Mouse (Mus musculus) liver, embryonic 12.5 days (tissue): ENCODE results near the gene Golga2. TPM values are rescaled to one million over a fixed set of nuclear protein-coding genes. Genes with fewer than 3 reads are reported as not detected.

Experiments
- ATAC-seq: fragments of 200-750 bp; cut with Nextera tagmentation; 2 replicates; pipeline ENCODE4 v1.8.0; 2017; ENCODE audit warnings: moderate number of reproducible peaks, mild to moderate bottlenecking, moderate library complexity
- H3K27ac ChIP-seq: fragments of 300-500 bp; sonication (generic); 2 replicates; pipeline ENCODE4 v1.5.1; 2016; ENCODE audit warnings: mild to moderate bottlenecking
- H3K27me3 ChIP-seq: fragments of 300-500 bp; sonication (generic); replicated peaks from 2 replicates; pipeline ENCODE4 v1.6.1; 2016; ENCODE audit warnings: mild to moderate bottlenecking, moderate library complexity
- H3K36me3 ChIP-seq: fragments of 300-500 bp; sonication (generic); 2 replicates; pipeline ENCODE4 v1.6.1; 2016; ENCODE audit warnings: mild to moderate bottlenecking, moderate library complexity
- H3K4me1 ChIP-seq: fragments of 300-500 bp; sonication (generic); 2 replicates; pipeline ENCODE4 v1.6.1; 2016
- H3K4me2 ChIP-seq: fragments of 300-500 bp; sonication (generic); 2 replicates; pipeline ENCODE4 v1.6.1; 2016; ENCODE audit warnings: mild to moderate bottlenecking, moderate library complexity
- H3K4me3 ChIP-seq: fragments of 300-500 bp; sonication (generic); 2 replicates; pipeline ENCODE4 v1.5.1; 2016; ENCODE audit warnings: mild to moderate bottlenecking, moderate library complexity
- H3K9ac ChIP-seq: fragments of 300-500 bp; sonication (generic); 2 replicates; pipeline ENCODE4 v1.6.1; 2016; ENCODE audit warnings: mild to moderate bottlenecking, moderate library complexity
- H3K9me3 ChIP-seq: fragments of 300-500 bp; sonication (generic); replicated peaks from 2 replicates; pipeline ENCODE4 v1.6.1; 2016; ENCODE audit warnings: mild to moderate bottlenecking, moderate library complexity
- WGBS: fragments of 180-500 bp; shearing (Covaris S2); methylation state at CpG from one replicate; pipeline ENCODE4 v1.1.7; 2016; ENCODE audit not compliant: insufficient replicate concordance; 5-methylcytosine and 5-hydroxymethylcytosine counted together
- polyA plus RNA-seq: library from polyadenylated mRNA; unstranded; fragments of >200 nt; fragmentation: Nextera tagmentation; extraction: Ambion mirVana; gene quantifications from 2 replicates; pipeline ENCODE4 v1.2.1, GENCODE M21; 2016

Golga2 gene
- polyA plus RNA-seq, 1 experiment from 2014 or later = 14.4 TPM

GRCm38 (mm10) chr2:32341634-32341939 is 54.4 kb downstream of the Golga2 start:
- H3K27me3 ChIP-seq = peaks cover 42% of the 10 kb centered on the region
- H3K27ac ChIP-seq = no peak overlapping the region
- no peak for ATAC-seq
- H3K4me3 ChIP-seq = no peak overlapping the region
- H3K4me2 ChIP-seq = no peak overlapping the region
- no peaks in the 10 kb centered on the region for H3K9me3 ChIP-seq
- no peaks in the 10 kb centered on the region for H3K36me3 ChIP-seq
- WGBS = 64% methylated on average over 4 of the region's 4 CpGs
- no peak overlapping the region for H3K9ac ChIP-seq
- H3K4me1 ChIP-seq = no peaks in the 10 kb centered on the region

- Histone ChIP-seq H3K9ac (no peak overlapping the region), H3K27ac (no peak overlapping the region), H3K4me3 (no peak overlapping the region), H3K27me3 (peaks cover 39% of the 10 kb centered on the region), H3K4me2 (no peak overlapping the region), H3K36me3 (no peaks in the 10 kb centered on the region), H3K4me1 (no peaks in the 10 kb centered on the region), H3K9me3 (no peaks in the 10 kb centered on the region)
- ATAC-seq = no peak
- 73% methylated on average over 4 of the region's 4 CpGs for WGBS
Observed at GRCm38 (mm10) chr2:32342039-32342438, 54.9 kb downstream of the Golga2 start.

GRCm38 (mm10) chr2:32342539-32343350 is 55.6 kb downstream of the Golga2 start:
- H3K9me3 ChIP-seq = no peaks in the 10 kb centered on the region
- peaks cover 37% of the 10 kb centered on the region for H3K27me3 ChIP-seq
- no peak overlapping the region for H3K9ac ChIP-seq
- H3K27ac ChIP-seq = no peak overlapping the region
- no peaks in the 10 kb centered on the region for H3K36me3 ChIP-seq
- no peak for ATAC-seq
- H3K4me3 ChIP-seq = no peak overlapping the region
- no peak overlapping the region for H3K4me2 ChIP-seq
- no peaks in the 10 kb centered on the region for H3K4me1 ChIP-seq
- WGBS = 60% methylated on average over 6 of the region's 6 CpGs

- no peak for ATAC-seq
- Histone ChIP-seq H3K36me3 (no peaks in the 10 kb centered on the region), H3K4me1 (no peaks in the 10 kb centered on the region), H3K9me3 (no peaks in the 10 kb centered on the region), H3K9ac (no peak overlapping the region), H3K27me3 (peaks cover 38% of the 10 kb centered on the region), H3K27ac (no peak overlapping the region), H3K4me3 (no peak overlapping the region), H3K4me2 (no peak overlapping the region)
- WGBS = 78% methylated on average over 2 of the region's 2 CpGs
Observed at GRCm38 (mm10) chr2:32343351-32343671, 56.1 kb downstream of the Golga2 start.

- Histone ChIP-seq H3K9me3 (no peaks in the 10 kb centered on the region), H3K4me1 (no peaks in the 10 kb centered on the region), H3K4me2 (no peak overlapping the region), H3K27me3 (peaks cover 45% of the 10 kb centered on the region), H3K36me3 (no peaks in the 10 kb centered on the region), H3K9ac (no peak overlapping the region), H3K27ac (no peak overlapping the region), H3K4me3 (no peak overlapping the region)
- WGBS = 56% methylated on average over 10 of the region's 10 CpGs
- no peak for ATAC-seq
Observed at GRCm38 (mm10) chr2:32344056-32344455, 56.9 kb downstream of the Golga2 start.

GRCm38 (mm10) chr2:32344598-32345321 is 57.6 kb downstream of the Golga2 start:
- Histone ChIP-seq H3K36me3 (no peaks in the 10 kb centered on the region), H3K9ac (no peak overlapping the region), H3K27me3 (peaks cover 51% of the 10 kb centered on the region), H3K4me3 (no peak overlapping the region), H3K9me3 (no peaks in the 10 kb centered on the region), H3K4me2 (no peak overlapping the region), H3K27ac (no peak overlapping the region), H3K4me1 (no peaks in the 10 kb centered on the region)
- WGBS = 61% methylated on average over 14 of the region's 14 CpGs
- no peak for ATAC-seq

- H3K9ac ChIP-seq = no peak overlapping the region
- no peak for ATAC-seq
- no peaks in the 10 kb centered on the region for H3K36me3 ChIP-seq
- no peaks in the 10 kb centered on the region for H3K9me3 ChIP-seq
- no peak overlapping the region for H3K27ac ChIP-seq
- H3K27me3 ChIP-seq = peaks cover 61% of the 10 kb centered on the region
- H3K4me1 ChIP-seq = peaks cover 1% of the 10 kb centered on the region; the same call in 1 of the 2 replicates
- H3K4me3 ChIP-seq = no peak overlapping the region
- 58% methylated on average over 6 of the region's 6 CpGs for WGBS
- no peak overlapping the region for H3K4me2 ChIP-seq
Observed at GRCm38 (mm10) chr2:32347019-32347418, 59.8 kb downstream of the Golga2 start.

- Histone ChIP-seq H3K4me1 (peaks cover 14% of the 10 kb centered on the region), H3K27me3 (peaks cover 73% of the 10 kb centered on the region), H3K4me2 (no peak overlapping the region)
Observed at GRCm38 (mm10) chr2:32348311-32348710, 61.1 kb downstream of the Golga2 start.

GRCm38 (mm10) chr2:32349625-32350255 is 62.6 kb downstream of the Golga2 start:
- Histone ChIP-seq H3K4me2 (no peak overlapping the region), H3K4me3 (no peak overlapping the region), H3K9ac (no peak overlapping the region), H3K4me1 (peaks cover 26% of the 10 kb centered on the region), H3K9me3 (no peaks in the 10 kb centered on the region), H3K36me3 (no peaks in the 10 kb centered on the region), H3K27ac (no peak overlapping the region), H3K27me3 (peaks cover 66% of the 10 kb centered on the region)
- no peak for ATAC-seq
- WGBS = 48% methylated on average over 8 of the region's 8 CpGs

More at GRCm38 (mm10) chr2:32348311-32348710, 61.1 kb downstream of the Golga2 start:
- H3K9me3 ChIP-seq = no peaks in the 10 kb centered on the region
- 73% methylated on average over 11 of the region's 11 CpGs for WGBS
- no peak overlapping the region for H3K9ac ChIP-seq
- H3K36me3 ChIP-seq = no peaks in the 10 kb centered on the region
- no peak overlapping the region for H3K27ac ChIP-seq
- ATAC-seq = no peak
- H3K4me3 ChIP-seq = no peak overlapping the region

GRCm38 (mm10) chr2:32350471-32351051 is 63.4 kb downstream of the Golga2 start:
- Histone ChIP-seq H3K4me1 (peaks cover 26% of the 10 kb centered on the region), H3K9ac (no peak overlapping the region), H3K9me3 (no peaks in the 10 kb centered on the region), H3K27ac (no peak overlapping the region), H3K4me3 (no peak overlapping the region), H3K36me3 (no peaks in the 10 kb centered on the region), H3K4me2 (no peak overlapping the region), H3K27me3 (peaks cover 61% of the 10 kb centered on the region)
- 32% methylated on average over 13 of the region's 13 CpGs for WGBS
- ATAC-seq = no peak

- no peak; the same call in 1 of the 2 replicates for ATAC-seq
- WGBS = 32% methylated on average over 9 of the region's 9 CpGs
- Histone ChIP-seq H3K27me3 (peaks cover 61% of the 10 kb centered on the region), H3K27ac (no peak overlapping the region), H3K4me2 (no peak overlapping the region), H3K4me1 (peaks cover 26% of the 10 kb centered on the region), H3K36me3 (no peaks in the 10 kb centered on the region), H3K9me3 (no peaks in the 10 kb centered on the region), H3K4me3 (0 out of 2 replicates have a peak overlapping the region, but pooled peaks have one; percentile 56), H3K9ac (no peak overlapping the region)
Observed at GRCm38 (mm10) chr2:32351471-32351961, 64.3 kb downstream of the Golga2 start.
